Mouse (Mus musculus) kidney, postnatal 0 days (tissue): ENCODE data around the gene Prtg. TPM values are rescaled to one million over a fixed set of nuclear protein-coding genes. Genes with fewer than 3 reads are reported as not detected.

ENCODE experiments used
- ATAC-seq: fragments of 200-750 bp; cut with Nextera tagmentation; replicated peaks from 2 replicates; pipeline ENCODE4 v1.8.0; 2017; ENCODE audit warnings: low read depth, moderate number of reproducible peaks, moderate TSS enrichment, moderate library complexity; ENCODE audit not compliant: low FRiP score
- DNase-seq: peaks from one replicate; pipeline ENCODE4 v3.0.0-alpha.2; 2016; ENCODE audit warnings: low spot score
- H3K27ac ChIP-seq: fragments of 300-500 bp; sonication (generic); 2 replicates; pipeline ENCODE4 v1.5.1; 2014; ENCODE audit warnings: mild to moderate bottlenecking
- H3K27me3 ChIP-seq: fragments of 300-500 bp; sonication (generic); 2 replicates; pipeline ENCODE4 v1.6.1; 2014; ENCODE audit warnings: low read length, mixed read lengths; ENCODE audit not compliant: insufficient read depth
- H3K36me3 ChIP-seq: fragments of 300-500 bp; sonication (generic); 2 replicates; pipeline ENCODE4 v1.6.1; 2014; ENCODE audit warnings: low read length, mixed read lengths; ENCODE audit not compliant: insufficient read depth
- H3K4me1 ChIP-seq: fragments of 300-500 bp; sonication (generic); replicated peaks from 2 replicates; pipeline ENCODE4 v1.6.1; 2014; ENCODE audit warnings: antibody characterized with exemption, low read length, mixed read lengths; ENCODE audit not compliant: insufficient read depth
- H3K4me2 ChIP-seq: fragments of 300-500 bp; sonication (generic); 2 replicates; pipeline ENCODE4 v1.6.1; 2014; ENCODE audit warnings: mild to moderate bottlenecking, low read length, moderate library complexity, mixed read lengths
- H3K4me3 ChIP-seq: fragments of 300-500 bp; sonication (generic); replicated peaks from 2 replicates; pipeline ENCODE4 v1.5.1; 2014; ENCODE audit warnings: low read depth, low read length
- H3K9ac ChIP-seq: fragments of 300-500 bp; sonication (generic); 2 replicates; pipeline ENCODE4 v1.6.1; 2014; ENCODE audit warnings: low read depth, low read length
- H3K9me3 ChIP-seq: fragments of 300-500 bp; sonication (generic); replicated peaks from 2 replicates; pipeline ENCODE4 v1.6.1; 2016; ENCODE audit warnings: low read length, inconsistent platforms, mixed read lengths
- CTCF ChIP-seq: IDR thresholded peaks from 2 replicates; pipeline ENCODE4 v1.5.1; 2016; ENCODE audit warnings: antibody characterized with exemption, low read depth, mild to moderate bottlenecking, moderate library complexity
- WGBS: fragments of 180-500 bp; shearing (Covaris S2); extraction: QIAGEN DNeasy Blood & Tissue Kit; methylation state at CpG from one replicate; pipeline ENCODE4 v1.1.7; 2014; 5-methylcytosine and 5-hydroxymethylcytosine counted together
- polyA plus RNA-seq: library from polyadenylated mRNA; unstranded; fragments of >200 nt; fragmentation: Nextera tagmentation; extraction: Ambion mirVana; gene quantifications from 2 replicates; pipeline ENCODE4 v1.2.1, GENCODE M21; 2015

The Prtg gene
- polyA plus RNA-seq, 1 experiment from 2014 or later = 1.2 TPM

- Histone ChIP-seq H3K27ac (no peak overlapping the region), H3K4me2 (no peak overlapping the region), H3K4me3 (no peak overlapping the region), H3K27me3 (no peaks in the 10 kb centered on the region), H3K9ac (no peak overlapping the region), H3K4me1 (peaks cover 18% of the 10 kb centered on the region), H3K36me3 (no peaks in the 10 kb centered on the region), H3K9me3 (no peaks in the 10 kb centered on the region)
- ATAC-seq (peak; percentile 52; the same call in 1 of the 2 replicates), DNase-seq (peak; percentile 92)
- 7% methylated on average over 3 of the region's 3 CpGs for WGBS
- peak; percentile 94 for TF ChIP-seq CTCF
Measured at GRCm38 (mm10) chr9:72883940-72884339, 77.3 kb downstream of the Prtg start.

DNA sequence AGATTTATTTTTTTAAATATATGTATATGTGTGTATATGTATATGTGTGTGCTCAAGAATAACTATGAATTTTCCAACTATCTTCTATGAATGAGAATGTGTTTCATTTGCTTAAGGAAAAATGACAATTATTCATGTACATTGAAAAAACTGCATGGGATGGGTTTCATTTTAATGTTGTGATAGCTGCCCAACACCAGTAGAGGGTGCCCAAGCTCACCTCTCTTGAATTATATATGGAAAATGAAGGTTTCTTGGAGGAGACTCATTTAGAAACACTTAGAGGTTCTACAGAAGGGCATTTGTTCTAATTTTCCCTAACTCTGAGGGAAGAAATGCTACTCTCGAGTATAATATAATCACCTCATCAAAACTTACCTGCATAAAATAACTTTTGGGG lies 83.1 kb downstream of the Prtg start:
- Histone ChIP-seq H3K27me3 (no peaks in the 10 kb centered on the region), H3K9ac (no peak overlapping the region), H3K4me3 (no peak overlapping the region), H3K4me2 (no peak overlapping the region), H3K9me3 (no peaks in the 10 kb centered on the region), H3K4me1 (no peaks in the 10 kb centered on the region), H3K36me3 (peaks cover 5% of the 10 kb centered on the region; the same call in 1 of the 2 replicates), H3K27ac (no peak overlapping the region)
- TF ChIP-seq CTCF = peak; percentile 68
- peak; percentile 55 for DNase-seq
- no peak for ATAC-seq
- 93% methylated on average over 1 of the region's 1 CpGs for WGBS

GRCm38 (mm10) chr9:72890499-72891085 lies 83.9 kb downstream of the Prtg start:
- no peaks in the 10 kb centered on the region for H3K9me3 ChIP-seq
- ATAC-seq (no peak), DNase-seq (no peak)
- no peak for TF ChIP-seq CTCF
- no peak overlapping the region for H3K4me2 ChIP-seq
- H3K4me1 ChIP-seq = no peaks in the 10 kb centered on the region
- no peak overlapping the region for H3K27ac ChIP-seq
- peaks cover 5% of the 10 kb centered on the region; the same call in 1 of the 2 replicates for H3K36me3 ChIP-seq
- H3K9ac ChIP-seq = no peak overlapping the region
- H3K4me3 ChIP-seq = no peak overlapping the region
- no peaks in the 10 kb centered on the region for H3K27me3 ChIP-seq
- WGBS = 84% methylated on average over 10 of the region's 10 CpGs

DNA sequence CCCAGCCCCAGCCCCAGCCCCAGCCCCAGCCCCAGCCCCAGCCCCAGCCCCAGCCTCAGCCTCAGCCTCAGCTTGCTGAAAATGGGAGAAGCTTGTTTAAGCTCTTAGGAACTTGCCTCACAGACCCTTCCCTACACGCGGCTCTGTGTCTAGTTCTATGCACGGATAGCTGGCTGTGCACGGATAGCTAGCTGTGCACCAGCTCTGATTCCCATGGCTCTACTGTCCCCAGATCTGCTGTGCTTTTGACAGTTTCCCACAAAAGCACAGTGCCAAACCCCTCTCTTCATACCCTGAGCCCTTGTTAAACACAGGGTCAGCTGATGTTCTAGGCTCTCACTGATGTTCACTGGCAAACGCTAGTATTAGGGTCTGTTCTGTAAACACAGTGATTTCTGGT lies 86.1 kb downstream of the Prtg start:
- Histone ChIP-seq H3K27ac (no peak overlapping the region), H3K36me3 (peaks cover 5% of the 10 kb centered on the region; the same call in 1 of the 2 replicates), H3K27me3 (no peaks in the 10 kb centered on the region), H3K4me2 (no peak overlapping the region), H3K9me3 (no peaks in the 10 kb centered on the region), H3K4me3 (no peak overlapping the region), H3K9ac (no peak overlapping the region), H3K4me1 (no peaks in the 10 kb centered on the region)
- ATAC-seq = no peak
- DNase-seq = no peak
- TF ChIP-seq CTCF = no peak
- 95% methylated on average over 5 of the region's 5 CpGs for WGBS

- H3K27ac ChIP-seq = no peak overlapping the region
- ATAC-seq (no peak), DNase-seq (no peak)
- H3K9me3 ChIP-seq = no peaks in the 10 kb centered on the region
- peaks cover 5% of the 10 kb centered on the region; the same call in 1 of the 2 replicates for H3K36me3 ChIP-seq
- no peak overlapping the region for H3K4me3 ChIP-seq
- H3K4me2 ChIP-seq = no peak overlapping the region
- H3K27me3 ChIP-seq = no peaks in the 10 kb centered on the region
- 92% methylated on average over 6 of the region's 6 CpGs for WGBS
- H3K4me1 ChIP-seq = no peaks in the 10 kb centered on the region
- TF ChIP-seq CTCF = peak; percentile 31; the same call in 1 of the 2 replicates
- H3K9ac ChIP-seq = no peak overlapping the region
Measured at GRCm38 (mm10) chr9:72894796-72895352, 88.2 kb downstream of the Prtg start.

GRCm38 (mm10) chr9:72902057-72902456 lies 95.4 kb downstream of the Prtg start:
- Histone ChIP-seq H3K9ac (no peak overlapping the region), H3K4me3 (no peak overlapping the region), H3K36me3 (no peaks in the 10 kb centered on the region), H3K27me3 (no peaks in the 10 kb centered on the region), H3K4me2 (no peak overlapping the region), H3K4me1 (no peaks in the 10 kb centered on the region), H3K27ac (no peak overlapping the region), H3K9me3 (no peaks in the 10 kb centered on the region)
- WGBS = 68% methylated on average over 8 of the region's 8 CpGs
- no peak for TF ChIP-seq CTCF
- DNase-seq = no peak
- ATAC-seq = no peak
